Mouse (Mus musculus) E14TG2a.4 (cell line): ENCODE results near the gene Aldh2.
A peak's percentile ranks its signal among the peaks of the same experiment; 100 is the strongest.
"Not testable (repeated sequence)": the region's sequence is repeated elsewhere in the genome, so short reads cannot be mapped to it uniquely, and the experiment has no call there.

ENCODE experiments used
- H3K27me3 ChIP-seq: 2 replicates; pipeline ENCODE4 v1.6.1; 2014; ENCODE audit warnings: low read length, control low read depth; ENCODE audit not compliant: insufficient read depth
- H3K36me3 ChIP-seq: 2 replicates; pipeline ENCODE4 v1.6.1; 2014; ENCODE audit warnings: low read length, control low read depth; ENCODE audit not compliant: insufficient read depth
- H3K4me1 ChIP-seq: replicated peaks from 2 replicates; pipeline ENCODE4 v1.6.1; 2014; ENCODE audit warnings: low read depth, low read length, control low read depth
- H3K4me3 ChIP-seq: replicated peaks from 2 replicates; pipeline ENCODE4 v1.5.1; 2014; ENCODE audit warnings: mild to moderate bottlenecking, low read length
- H3K9me3 ChIP-seq: 2 replicates; pipeline ENCODE4 v1.6.1; 2014; ENCODE audit warnings: low read length, control low read depth
- CTCF ChIP-seq: conservative IDR thresholded peaks from 2 replicates; pipeline ENCODE4 v1.5.1; 2014; ENCODE audit warnings: low read length
- NANOG ChIP-seq: IDR thresholded peaks from 2 replicates; pipeline ENCODE4 v1.6.1; 2014; ENCODE audit warnings: borderline replicate concordance, low read length, mixed read lengths
- POU5F1 ChIP-seq: IDR thresholded peaks from 2 replicates; pipeline ENCODE4 v1.6.1; 2014; ENCODE audit warnings: low read length, borderline replicate concordance

The Aldh2 gene

DNA sequence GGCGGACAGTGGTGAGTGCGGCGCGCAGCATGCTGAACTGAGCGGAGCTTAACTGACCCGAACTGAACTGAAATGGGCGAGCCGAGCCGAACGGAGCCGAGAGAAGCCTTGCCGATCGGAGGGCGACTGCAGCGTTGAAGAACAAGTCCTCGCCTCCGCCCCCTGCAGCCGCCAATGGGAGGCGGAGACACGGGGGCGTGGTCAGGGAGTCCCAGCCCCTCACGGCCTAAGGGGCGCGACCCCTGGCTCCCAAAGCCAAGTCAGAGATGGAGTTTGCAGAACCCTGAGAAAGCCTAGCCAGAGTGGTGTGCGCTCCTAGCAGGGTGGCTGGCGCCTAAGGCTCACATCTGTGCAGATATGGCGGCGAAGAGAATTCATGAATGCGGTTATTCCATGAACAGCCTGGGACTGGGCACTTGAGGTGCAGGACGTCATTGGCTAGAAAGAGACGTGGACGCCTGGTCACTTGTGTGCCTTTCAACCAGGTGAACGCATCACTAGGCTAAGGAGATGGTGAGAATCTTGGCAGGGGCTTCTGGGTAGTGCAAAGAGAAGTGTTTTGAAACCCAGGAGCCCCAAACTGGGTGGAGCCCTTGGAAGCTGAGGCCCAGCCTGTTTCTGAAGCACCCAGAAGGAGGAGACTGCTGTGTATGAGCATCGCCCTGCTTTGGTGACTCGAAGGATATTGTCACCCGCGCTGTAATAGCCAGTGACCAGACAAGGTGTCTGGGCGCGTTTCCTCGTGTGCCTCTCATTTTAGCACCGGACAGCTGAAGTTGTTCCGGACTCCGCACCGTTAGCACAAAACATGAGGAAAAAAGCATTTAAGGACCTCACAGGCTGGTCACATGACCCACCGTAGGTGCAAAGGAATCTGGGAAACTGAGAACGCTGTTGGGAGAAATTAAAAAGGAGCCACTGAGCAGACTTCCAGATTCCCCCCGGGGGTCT, at the start of gene Aldh2:
Gene Aldh2, minus strand, starts transcription at position 374 of the 951 bp plus-strand sequence.
- Histone ChIP-seq H3K4me1 (peaks cover 75% of the 10 kb centered on the region), H3K4me3 (peak within 1 kb of the TSS; percentile 89), H3K9me3 (no peaks in the 10 kb centered on the region), H3K36me3 (peaks cover 31% of the 10 kb centered on the region), H3K27me3 (no peaks in the 10 kb centered on the region)
- TF ChIP-seq NANOG (no peak), POU5F1 (no peak), CTCF (no peak)

DNA sequence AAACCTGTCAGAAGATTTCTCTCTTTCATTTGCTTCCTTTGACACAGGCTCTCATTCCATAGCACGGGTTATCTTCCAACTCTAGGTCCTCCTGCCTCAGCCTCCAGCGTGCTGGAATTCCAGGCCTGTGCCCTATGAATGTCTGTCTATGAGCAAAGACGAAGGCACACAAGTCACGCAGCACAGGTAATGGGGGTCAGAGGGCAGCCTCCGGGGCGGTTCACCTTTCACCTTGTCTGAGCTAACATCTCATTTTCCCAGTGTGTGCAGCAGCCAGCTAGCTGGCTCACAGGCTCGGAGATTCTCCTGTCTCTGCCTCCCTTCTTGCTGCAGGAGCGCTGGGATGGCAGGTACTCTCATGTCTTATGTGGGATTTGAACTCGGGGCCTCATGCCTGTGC, 46.0 kb upstream of the Aldh2 start:
- Histone ChIP-seq H3K9me3 (no peaks in the 10 kb centered on the region), H3K4me3 (no peak overlapping the region), H3K36me3 (0 out of 2 replicates have a peak, but pooled peaks cover 6% of the 10 kb centered on the region), H3K27me3 (no peaks in the 10 kb centered on the region), H3K4me1 (peaks cover 34% of the 10 kb centered on the region)
- TF ChIP-seq POU5F1 (no peak), CTCF (no peak), NANOG (no peak)

DNA sequence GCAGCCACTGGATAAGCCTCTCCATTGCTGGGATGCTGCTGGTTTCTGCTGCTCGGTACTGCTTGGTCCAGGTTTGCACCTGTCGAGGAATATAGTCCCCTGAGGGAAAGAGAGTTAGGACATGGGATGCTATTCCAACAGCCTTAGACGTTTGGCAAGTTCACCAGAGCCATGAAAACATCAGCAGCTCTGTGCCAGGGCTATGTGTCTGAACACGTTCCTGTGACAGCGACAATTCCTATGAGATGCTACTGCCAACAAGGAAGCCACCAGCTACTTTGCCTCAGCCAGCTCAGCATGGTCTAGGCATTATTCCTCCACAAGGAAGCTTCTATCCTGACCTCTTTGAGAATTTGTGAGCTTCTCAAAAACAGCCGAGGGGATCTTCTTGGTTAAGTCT, 43.7 kb upstream of the Aldh2 start:
- Histone ChIP-seq H3K9me3 (no peaks in the 10 kb centered on the region), H3K4me3 (no peak overlapping the region), H3K27me3 (no peaks in the 10 kb centered on the region), H3K36me3 (no peaks in the 10 kb centered on the region), H3K4me1 (peaks cover 40% of the 10 kb centered on the region)
- TF ChIP-seq NANOG (no peak), POU5F1 (no peak), CTCF (no peak)

DNA sequence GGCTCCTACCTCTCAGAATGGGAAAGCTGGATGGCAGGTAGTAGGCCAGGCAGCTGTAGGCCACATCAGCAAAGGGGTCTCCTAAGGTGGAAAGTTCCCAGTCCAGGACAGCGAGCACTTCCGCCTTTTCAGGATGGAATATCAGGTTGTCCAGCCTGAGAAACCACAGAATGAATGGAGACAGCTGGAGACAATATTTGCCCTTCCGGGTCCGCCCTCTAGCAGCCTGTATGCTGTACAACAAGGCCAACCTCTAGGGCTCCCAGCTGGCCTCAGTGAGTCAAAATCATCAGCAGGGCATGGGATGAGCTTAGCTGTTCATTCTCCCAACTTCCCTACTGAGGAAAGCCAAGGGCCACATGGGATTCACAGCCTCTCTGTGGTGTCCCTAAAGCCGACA, 41.0 kb upstream of the Aldh2 start:
- no peaks in the 10 kb centered on the region for H3K9me3 ChIP-seq
- H3K4me1 ChIP-seq = peaks cover 35% of the 10 kb centered on the region
- TF ChIP-seq NANOG (no peak), POU5F1 (no peak), CTCF (no peak)
- no peaks in the 10 kb centered on the region for H3K27me3 ChIP-seq
- no peak overlapping the region for H3K4me3 ChIP-seq
- no peaks in the 10 kb centered on the region for H3K36me3 ChIP-seq

DNA sequence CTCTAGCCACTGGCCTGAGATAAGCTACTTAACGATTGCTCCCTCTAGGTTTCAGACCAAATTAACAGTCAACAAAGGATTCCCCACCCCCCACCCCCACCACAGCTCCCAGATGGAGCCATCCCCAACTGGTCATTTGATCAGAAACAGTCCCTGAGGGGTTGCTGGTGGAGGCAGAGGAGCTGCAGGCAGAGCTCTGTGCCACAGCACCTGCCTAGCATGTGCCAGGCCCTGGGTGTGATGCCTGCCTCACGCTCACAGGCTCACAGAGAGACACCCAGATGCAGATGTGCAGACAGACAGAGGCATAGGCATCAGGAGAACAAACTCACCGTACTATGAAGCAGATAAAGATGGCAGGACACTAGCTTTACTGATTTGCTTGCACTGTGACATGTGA, 39.2 kb upstream of the Aldh2 start:
- Histone ChIP-seq H3K4me1 (peaks cover 26% of the 10 kb centered on the region), H3K4me3 (no peak overlapping the region), H3K9me3 (no peaks in the 10 kb centered on the region), H3K27me3 (no peaks in the 10 kb centered on the region), H3K36me3 (no peaks in the 10 kb centered on the region)
- TF ChIP-seq CTCF = no peak
- TF ChIP-seq NANOG = no peak
- no peak for TF ChIP-seq POU5F1

DNA sequence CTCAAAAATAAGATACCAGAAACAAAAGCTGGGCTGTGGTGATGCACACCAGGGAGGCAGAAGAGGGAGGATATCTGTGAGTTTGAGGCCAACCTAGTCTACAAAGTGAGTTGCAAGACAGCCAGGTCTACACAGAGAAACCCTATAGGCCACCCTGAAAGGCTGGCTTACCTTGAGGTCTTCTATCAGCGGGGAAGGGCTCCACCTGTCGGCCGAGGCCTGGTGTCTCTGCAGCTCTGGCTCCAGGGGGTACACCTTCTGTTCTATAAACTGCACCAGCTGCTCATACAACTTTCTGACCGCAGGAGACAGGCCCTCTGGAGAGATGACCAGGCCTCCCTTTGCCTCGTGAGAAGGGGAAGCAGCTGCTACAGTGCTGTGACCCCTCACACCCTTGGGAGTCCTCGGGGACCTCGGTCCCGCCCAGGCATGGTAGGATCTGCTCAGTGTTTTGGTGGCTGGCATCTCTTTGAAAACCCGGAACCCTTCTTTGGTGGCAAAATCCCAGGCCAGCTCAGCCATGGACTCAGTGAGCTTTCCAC, 37.6 kb upstream of the Aldh2 start:
- H3K27me3 ChIP-seq, H3K9me3 ChIP-seq, H3K36me3 ChIP-seq, H3K4me3 ChIP-seq: not testable (repeated sequence)
- H3K4me1 ChIP-seq = peaks cover 13% of the 10 kb centered on the region
- TF ChIP-seq CTCF = peak; percentile 32; the same call in 1 of the 2 replicates

DNA sequence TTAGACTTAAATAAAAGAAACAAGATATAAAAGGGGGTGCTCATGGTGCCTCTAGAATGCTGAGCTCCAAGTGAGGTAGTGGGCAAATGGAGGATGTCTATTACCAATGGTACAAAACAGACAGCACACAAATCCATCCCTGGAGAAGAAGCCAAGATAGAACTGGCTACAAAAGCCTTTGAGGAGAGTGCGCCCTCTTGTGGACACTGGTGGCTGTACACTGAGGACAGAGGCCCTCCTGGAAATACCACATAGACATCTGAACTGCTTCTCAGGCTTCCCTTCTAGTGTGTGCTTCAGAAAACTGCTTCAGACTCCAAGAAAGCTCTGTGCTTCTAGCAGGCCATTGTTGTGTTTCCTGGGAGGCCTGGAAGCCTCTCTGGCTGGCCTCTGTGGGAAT, 34.2 kb upstream of the Aldh2 start:
- Histone ChIP-seq H3K27me3 (no peaks in the 10 kb centered on the region), H3K36me3 (no peaks in the 10 kb centered on the region), H3K4me3 (no peak overlapping the region), H3K4me1 (peaks cover 1% of the 10 kb centered on the region; the same call in 1 of the 2 replicates), H3K9me3 (no peaks in the 10 kb centered on the region)
- TF ChIP-seq CTCF = peak; percentile 37
- no peak for TF ChIP-seq NANOG

DNA sequence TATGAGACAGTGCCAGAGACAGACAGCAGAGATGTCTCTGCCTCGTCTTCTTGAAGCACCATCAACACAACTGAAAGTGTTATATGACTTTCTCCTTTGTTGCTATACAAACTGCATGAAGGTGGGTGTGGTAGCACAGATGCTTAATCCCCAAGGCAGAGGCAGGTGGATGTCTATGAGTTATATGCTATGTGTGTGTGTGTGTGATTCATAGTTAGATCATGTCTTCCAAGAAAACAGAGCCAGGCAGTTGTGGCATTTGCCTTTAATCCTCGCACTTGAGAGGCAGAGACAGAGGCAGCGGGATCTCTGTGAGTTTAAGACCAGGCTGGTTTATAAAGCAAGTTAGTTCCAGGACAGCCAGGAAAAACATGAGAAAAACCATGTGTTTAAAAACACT, 29.6 kb upstream of the Aldh2 start:
- Histone ChIP-seq H3K4me3 (no peak overlapping the region), H3K4me1 (peaks cover 13% of the 10 kb centered on the region), H3K9me3 (no peaks in the 10 kb centered on the region), H3K27me3 (no peaks in the 10 kb centered on the region), H3K36me3 (0 out of 2 replicates have a peak, but pooled peaks cover 9% of the 10 kb centered on the region)
- TF ChIP-seq CTCF (no peak), NANOG (no peak), POU5F1 (no peak)
